Mouse (Mus musculus) neural tube, embryonic 12.5 days (tissue): ENCODE measurements at regions not wholly inside any gene's neighbourhood (a gene's known extent, or its start where the extent isn't known, plus 50 kb on each side); places are given as distances from the start of the nearest gene placed in this dataset.

Experiments used
- ATAC-seq: fragments of 200-750 bp; cut with Nextera tagmentation; 2 replicates; pipeline ENCODE4 v1.8.0; 2017; ENCODE audit warnings: low read depth, mild to moderate bottlenecking, moderate TSS enrichment, moderate library complexity; ENCODE audit not compliant: low FRiP score
- H3K27ac ChIP-seq: fragments of 300-500 bp; sonication (generic); 2 replicates; pipeline ENCODE4 v1.5.1; 2016
- H3K27me3 ChIP-seq: fragments of 300-500 bp; sonication (generic); replicated peaks from 2 replicates; pipeline ENCODE4 v1.6.1; 2016; ENCODE audit warnings: mild to moderate bottlenecking
- H3K36me3 ChIP-seq: fragments of 300-500 bp; sonication (generic); 2 replicates; pipeline ENCODE4 v1.6.1; 2016; ENCODE audit warnings: mild to moderate bottlenecking
- H3K4me1 ChIP-seq: fragments of 300-500 bp; sonication (generic); 2 replicates; pipeline ENCODE4 v1.6.1; 2016
- H3K4me2 ChIP-seq: fragments of 300-500 bp; sonication (generic); replicated peaks from 2 replicates; pipeline ENCODE4 v1.6.1; 2016; ENCODE audit warnings: mild to moderate bottlenecking
- H3K4me3 ChIP-seq: fragments of 300-500 bp; sonication (generic); 2 replicates; pipeline ENCODE4 v1.5.1; 2016
- H3K9ac ChIP-seq: fragments of 300-500 bp; sonication (generic); 2 replicates; pipeline ENCODE4 v1.6.1; 2016; ENCODE audit warnings: mild to moderate bottlenecking
- H3K9me3 ChIP-seq: fragments of 300-500 bp; sonication (generic); 2 replicates; pipeline ENCODE4 v1.6.1; 2016; ENCODE audit warnings: mild to moderate bottlenecking
- WGBS: fragments of 180-500 bp; shearing (Covaris S2); methylation state at CpG from one replicate; pipeline ENCODE4 v1.1.7; 2016; 5-methylcytosine and 5-hydroxymethylcytosine counted together

DNA sequence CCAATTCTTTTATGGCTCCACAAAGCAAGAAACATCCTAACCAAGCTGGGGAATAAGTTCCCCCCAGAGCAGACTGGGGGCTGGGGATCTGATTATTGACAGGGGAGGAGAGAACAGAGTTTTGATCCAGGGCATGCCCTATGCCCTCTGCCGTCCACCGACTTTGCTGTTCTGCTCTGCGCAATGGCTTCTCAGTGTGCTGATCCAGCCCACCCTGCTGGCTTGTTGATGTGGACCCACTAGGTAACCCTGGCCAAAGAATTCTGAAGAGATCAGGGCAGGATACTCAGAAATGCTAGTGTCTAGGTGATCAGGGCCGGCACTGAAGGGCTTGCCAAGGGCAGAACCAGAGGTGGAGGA is 327.8 kb upstream of the Sall1 start:
- Histone ChIP-seq H3K4me1 (no peaks in the 10 kb centered on the region), H3K4me2 (no peak overlapping the region), H3K27me3 (no peaks in the 10 kb centered on the region), H3K9me3 (no peaks in the 10 kb centered on the region), H3K9ac (no peak overlapping the region), H3K36me3 (no peaks in the 10 kb centered on the region), H3K4me3 (no peak overlapping the region), H3K27ac (no peak overlapping the region)
- 47% methylated on average over 4 of the region's 4 CpGs for WGBS
- no peak for ATAC-seq

DNA sequence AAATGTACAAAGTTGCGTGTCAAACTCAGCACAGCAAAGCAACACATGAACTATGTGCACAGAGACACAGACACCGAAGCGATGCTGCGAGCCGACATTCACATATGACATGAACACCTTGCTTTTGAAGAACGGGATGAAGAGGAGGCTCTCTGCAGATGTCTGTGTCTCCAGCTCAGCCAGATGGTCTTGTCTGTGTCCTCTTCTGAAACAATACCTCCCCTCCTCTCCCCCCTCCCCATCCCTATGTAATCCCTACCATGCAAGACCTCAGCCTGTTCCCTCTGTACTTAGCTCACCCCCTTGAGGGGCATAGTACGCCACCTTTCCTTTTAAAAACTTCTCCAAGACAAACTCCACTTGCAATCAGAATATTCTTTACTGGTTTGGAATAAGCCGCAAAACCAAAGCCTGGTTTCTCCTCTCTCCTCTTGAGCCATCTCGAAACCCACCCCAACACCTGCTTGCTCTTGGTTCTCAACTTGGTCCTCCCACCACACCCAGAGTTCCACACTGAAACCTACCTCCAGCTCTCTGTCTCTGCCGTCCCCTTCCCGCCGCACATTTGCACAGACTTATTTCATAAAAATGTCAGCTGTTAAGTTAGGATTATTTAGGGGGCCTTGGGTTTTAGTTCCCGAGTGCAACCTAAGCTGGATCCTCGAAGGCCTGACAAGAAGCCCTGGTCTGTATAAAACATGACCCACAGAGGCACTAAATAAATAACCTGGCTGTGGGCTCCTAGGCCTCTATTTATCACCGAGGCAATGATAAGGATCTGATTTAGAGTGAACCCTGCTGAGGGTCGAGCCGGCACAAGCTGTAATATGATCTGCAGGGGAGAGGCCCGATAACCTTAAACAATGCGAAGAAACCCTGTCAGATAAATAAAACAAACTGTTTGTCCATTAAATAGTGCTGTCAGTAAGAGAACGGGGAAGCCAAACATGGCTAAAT is 327.1 kb upstream of the Sall1 start:
- Histone ChIP-seq H3K4me1 (no peaks in the 10 kb centered on the region), H3K36me3 (no peaks in the 10 kb centered on the region), H3K4me2 (no peak overlapping the region), H3K9me3 (no peaks in the 10 kb centered on the region), H3K27ac (no peak overlapping the region), H3K9ac (no peak overlapping the region), H3K4me3 (no peak overlapping the region), H3K27me3 (no peaks in the 10 kb centered on the region)
- WGBS: 53% methylated on average over 20 of the region's 20 CpGs
- no peak for ATAC-seq

DNA sequence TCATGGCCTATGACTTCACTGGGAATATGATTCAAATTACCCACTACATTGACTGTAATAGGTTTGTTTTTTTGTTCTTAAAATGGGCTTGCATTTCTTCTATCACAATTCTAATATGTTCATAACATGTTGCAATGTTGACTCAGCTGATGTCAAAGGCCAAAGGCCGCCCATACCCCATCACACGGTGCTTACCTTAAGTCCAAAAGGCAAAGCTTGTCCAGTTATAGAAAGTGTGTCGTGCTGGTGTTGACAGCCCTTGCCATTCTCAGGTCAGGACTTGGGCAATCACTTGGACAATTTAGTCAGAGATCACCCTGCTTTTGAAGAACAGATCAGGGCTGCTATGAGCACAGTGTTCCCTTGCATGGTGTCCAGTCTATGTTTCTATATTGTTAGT is 321.5 kb upstream of the Sall1 start:
- Histone ChIP-seq H3K4me3 (no peak overlapping the region), H3K4me2 (no peak overlapping the region)
- WGBS: 92% methylated on average over 3 of the region's 3 CpGs

GRCm38 (mm10) chr8:89358411-89358810 is 314.4 kb upstream of the Sall1 start:
- H3K27me3 ChIP-seq: no peaks in the 10 kb centered on the region
- H3K4me1 ChIP-seq: no peaks in the 10 kb centered on the region
- no peak overlapping the region for H3K4me3 ChIP-seq
- no peaks in the 10 kb centered on the region for H3K36me3 ChIP-seq
- no peak overlapping the region for H3K4me2 ChIP-seq
- H3K9me3 ChIP-seq: no peaks in the 10 kb centered on the region
- 83% methylated on average over 4 of the region's 4 CpGs for WGBS
- H3K9ac ChIP-seq: no peak overlapping the region
- ATAC-seq: no peak
- no peak overlapping the region for H3K27ac ChIP-seq

More for the DNA sequence above, 321.5 kb upstream of the Sall1 start:
- Histone ChIP-seq H3K36me3 (no peaks in the 10 kb centered on the region), H3K9ac (no peak overlapping the region), H3K27me3 (no peaks in the 10 kb centered on the region), H3K9me3 (no peaks in the 10 kb centered on the region), H3K27ac (no peak overlapping the region), H3K4me1 (no peaks in the 10 kb centered on the region)
- no peak for ATAC-seq

DNA sequence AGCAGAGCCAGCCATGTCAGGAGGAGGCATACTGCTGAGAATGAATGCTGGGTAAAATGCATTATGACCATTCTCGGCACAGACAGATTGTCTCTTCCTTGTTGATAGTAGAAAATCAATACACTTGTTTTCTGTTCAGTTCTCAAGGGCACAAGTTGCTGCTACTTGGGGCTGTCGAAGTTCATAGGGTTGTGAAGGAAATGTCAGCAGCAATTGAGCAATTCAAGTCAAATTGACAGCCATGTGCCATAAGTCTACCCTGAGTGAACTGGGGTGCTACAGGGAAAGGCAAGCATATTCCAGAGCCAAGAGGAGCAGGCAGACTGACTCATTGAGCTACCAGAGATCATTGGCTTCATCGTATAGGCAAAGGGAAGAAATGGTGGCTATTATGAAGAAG is 301.6 kb upstream of the Sall1 start:
- Histone ChIP-seq H3K4me1 (no peaks in the 10 kb centered on the region), H3K27ac (no peak overlapping the region), H3K36me3 (no peaks in the 10 kb centered on the region), H3K4me3 (no peak overlapping the region), H3K27me3 (no peaks in the 10 kb centered on the region), H3K9me3 (no peaks in the 10 kb centered on the region), H3K4me2 (no peak overlapping the region), H3K9ac (no peak overlapping the region)
- ATAC-seq: no peak
- WGBS: 77% methylated on average over 3 of the region's 3 CpGs

GRCm38 (mm10) chr8:89341686-89342085 is 297.7 kb upstream of the Sall1 start:
- H3K36me3 ChIP-seq: no peaks in the 10 kb centered on the region
- H3K27ac ChIP-seq: no peak overlapping the region
- no peaks in the 10 kb centered on the region for H3K9me3 ChIP-seq
- H3K4me2 ChIP-seq: no peak overlapping the region
- 92% methylated on average over 5 of the region's 5 CpGs for WGBS
- no peaks in the 10 kb centered on the region for H3K4me1 ChIP-seq
- ATAC-seq: no peak
- no peak overlapping the region for H3K9ac ChIP-seq
- H3K27me3 ChIP-seq: no peaks in the 10 kb centered on the region
- no peak overlapping the region for H3K4me3 ChIP-seq

GRCm38 (mm10) chr8:89335416-89335815 is 291.5 kb upstream of the Sall1 start:
- no peak for ATAC-seq
- H3K4me2 ChIP-seq: no peak overlapping the region
- 84% methylated on average over 2 of the region's 2 CpGs for WGBS

DNA sequence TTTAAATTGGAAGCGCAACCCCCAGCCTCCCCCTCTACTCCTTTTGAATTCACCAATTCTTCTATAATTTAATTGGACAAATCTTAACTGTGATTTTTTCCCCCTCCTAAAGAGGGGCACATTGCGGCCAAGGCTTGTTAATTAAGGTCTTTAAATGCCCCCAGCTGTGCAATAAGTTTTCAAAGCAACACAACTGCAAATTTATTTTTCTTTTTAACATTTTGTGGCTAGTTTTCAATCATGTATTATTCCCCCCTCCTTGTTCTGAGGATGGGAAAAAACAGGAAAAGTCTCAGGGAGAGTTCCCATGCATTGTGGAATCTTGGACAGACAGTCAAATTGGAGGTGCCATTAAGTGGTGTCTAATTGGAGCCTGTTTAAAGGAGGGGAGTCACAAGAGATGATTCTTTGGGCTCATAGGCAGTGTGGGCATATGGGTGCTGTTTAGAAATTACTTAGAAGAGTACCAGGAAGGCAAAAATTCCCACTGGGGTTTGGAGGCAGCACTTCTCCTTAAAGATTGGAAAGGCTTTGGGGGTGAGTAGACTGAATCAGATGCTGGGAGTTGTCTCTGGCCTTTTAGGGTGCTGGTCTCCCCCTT is 281.9 kb upstream of the Sall1 start:
- ATAC-seq: no peak
- Histone ChIP-seq H3K9ac (no peak overlapping the region), H3K27me3 (no peaks in the 10 kb centered on the region), H3K4me1 (peaks cover 21% of the 10 kb centered on the region; the same call in 1 of the 2 replicates), H3K27ac (no peak overlapping the region), H3K4me2 (no peak overlapping the region), H3K4me3 (no peak overlapping the region), H3K9me3 (no peaks in the 10 kb centered on the region), H3K36me3 (no peaks in the 10 kb centered on the region)
- 65% methylated on average over 2 of the region's 2 CpGs for WGBS

More at GRCm38 (mm10) chr8:89335416-89335815, 291.5 kb upstream of the Sall1 start:
- Histone ChIP-seq H3K4me3 (no peak overlapping the region), H3K27me3 (no peaks in the 10 kb centered on the region), H3K4me1 (0 out of 2 replicates have a peak, but pooled peaks cover under 1% of the 10 kb centered on the region), H3K9me3 (no peaks in the 10 kb centered on the region), H3K36me3 (no peaks in the 10 kb centered on the region), H3K27ac (no peak overlapping the region), H3K9ac (no peak overlapping the region)

DNA sequence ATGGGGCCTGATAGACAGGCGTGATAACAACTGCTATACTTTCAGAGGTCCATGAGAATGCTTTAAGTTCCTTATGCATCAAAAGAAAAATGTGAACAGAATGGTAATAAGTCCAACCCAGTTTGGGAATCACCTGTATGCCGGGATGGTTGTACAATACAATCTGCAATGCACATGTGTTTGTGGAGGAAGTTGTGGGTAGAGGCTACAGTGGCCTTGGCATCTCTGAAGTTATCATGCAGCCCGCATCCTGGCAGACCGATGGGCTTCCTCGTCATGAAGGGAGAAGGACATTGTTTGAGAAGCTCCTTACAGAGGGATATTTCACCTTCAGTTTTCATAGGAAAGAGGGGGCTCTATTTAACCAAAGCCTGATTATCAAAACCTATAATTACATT is 281.3 kb upstream of the Sall1 start:
- Histone ChIP-seq H3K4me3 (no peak overlapping the region), H3K9me3 (no peaks in the 10 kb centered on the region), H3K27me3 (no peaks in the 10 kb centered on the region), H3K4me1 (peaks cover 19% of the 10 kb centered on the region; the same call in 1 of the 2 replicates), H3K27ac (no peak overlapping the region; the same call in 1 of the 2 replicates), H3K36me3 (no peaks in the 10 kb centered on the region), H3K4me2 (no peak overlapping the region), H3K9ac (no peak overlapping the region)
- 54% methylated on average over 5 of the region's 5 CpGs for WGBS
- ATAC-seq: no peak

DNA sequence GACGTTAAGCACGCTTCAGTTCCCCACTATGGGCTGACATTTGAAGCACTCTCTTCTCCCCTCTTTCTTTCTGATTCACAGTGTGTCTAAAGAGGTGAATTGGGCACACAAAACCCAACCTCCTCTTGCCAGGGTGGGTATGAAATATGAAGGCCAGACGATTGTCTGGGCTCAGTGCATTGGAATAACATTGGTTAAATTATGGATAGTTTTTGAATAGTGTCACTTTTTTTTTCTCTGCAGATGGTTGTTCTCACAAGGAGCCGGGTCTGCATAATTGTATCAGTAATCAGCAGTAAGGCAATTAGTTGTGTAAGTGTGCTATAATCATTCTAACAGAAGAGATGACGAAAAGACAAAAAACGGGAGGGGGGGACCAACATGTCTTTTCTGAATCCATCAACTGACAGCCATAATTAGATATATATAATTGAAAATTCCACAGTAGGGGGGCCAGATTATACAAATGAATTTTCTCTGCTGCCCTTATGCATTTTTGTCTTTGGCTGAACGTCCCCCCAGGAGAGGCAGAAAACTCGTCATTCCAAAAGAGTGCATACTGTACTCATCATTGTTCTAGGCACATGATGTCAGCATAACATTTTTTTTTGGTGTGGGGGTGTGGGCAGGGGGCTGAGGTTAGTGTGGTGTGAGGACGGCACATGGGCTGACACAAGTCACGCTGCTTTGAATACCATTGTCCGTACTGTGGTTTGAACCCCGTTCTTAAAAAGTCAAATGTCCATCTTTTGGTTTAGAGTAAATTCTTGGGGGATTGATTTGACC is 280.7 kb upstream of the Sall1 start:
- H3K4me3 ChIP-seq: no peak overlapping the region
- WGBS: 31% methylated on average over 12 of the region's 12 CpGs
- no peaks in the 10 kb centered on the region for H3K27me3 ChIP-seq
- H3K27ac ChIP-seq: no peak overlapping the region; the same call in 1 of the 2 replicates
- peak; percentile 79 for ATAC-seq
- no peaks in the 10 kb centered on the region for H3K36me3 ChIP-seq
- H3K4me2 ChIP-seq: no peak overlapping the region
- peaks cover 16% of the 10 kb centered on the region; the same call in 1 of the 2 replicates for H3K4me1 ChIP-seq
- no peak overlapping the region for H3K9ac ChIP-seq
- no peaks in the 10 kb centered on the region for H3K9me3 ChIP-seq

DNA sequence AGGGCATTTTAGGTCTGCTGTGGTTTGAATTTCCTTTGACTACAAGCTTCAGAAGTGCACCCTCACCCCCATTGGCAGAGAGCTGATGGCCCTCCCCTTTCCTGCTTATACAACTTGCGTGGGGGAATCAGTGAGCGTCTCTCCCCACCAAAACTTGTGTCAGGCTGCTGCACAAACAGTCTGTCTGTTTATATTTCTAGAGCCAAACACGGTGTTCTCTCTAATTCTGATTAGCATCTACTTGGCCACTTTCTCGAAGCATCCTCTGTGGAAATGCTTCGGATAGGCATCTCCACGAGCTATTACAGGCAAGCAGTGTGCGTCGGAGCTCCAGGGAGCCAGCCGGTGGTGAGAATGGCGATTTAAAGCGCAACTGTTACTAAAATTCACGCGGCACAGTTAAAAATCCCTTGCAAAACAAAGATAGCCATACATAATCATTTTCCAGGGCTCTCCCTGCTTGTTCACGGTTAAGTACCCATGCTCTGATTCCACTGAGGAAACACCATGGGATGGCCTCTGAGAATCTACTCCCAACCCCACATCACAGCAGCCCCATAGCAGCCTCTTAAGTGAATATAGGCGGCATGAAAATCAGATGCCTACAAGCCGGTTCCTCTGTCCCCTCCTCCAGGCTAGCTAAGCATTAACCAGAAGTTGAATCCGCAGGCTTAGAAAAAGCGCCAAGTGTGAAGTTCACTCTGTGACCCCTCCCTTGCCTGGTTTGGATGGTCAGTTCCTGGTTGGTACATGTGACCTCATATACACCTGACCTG is 273.7 kb upstream of the Sall1 start:
- Histone ChIP-seq H3K4me1 (peaks cover 25% of the 10 kb centered on the region), H3K36me3 (no peaks in the 10 kb centered on the region), H3K27me3 (no peaks in the 10 kb centered on the region), H3K9me3 (no peaks in the 10 kb centered on the region), H3K9ac (no peak overlapping the region), H3K4me3 (no peak overlapping the region), H3K4me2 (peak overlapping the region; percentile 46), H3K27ac (no peak overlapping the region)
- ATAC-seq: no peak
- WGBS: 27% methylated on average over 18 of the region's 18 CpGs
